Mouse (Mus musculus) urinary bladder, adult 2 months (tissue): ENCODE measurements around the gene Cfap57. TPM values are rescaled to one million over a fixed set of nuclear protein-coding genes. Genes with fewer than 3 reads are reported as not detected.
"Not testable (repeated sequence)": the region's sequence is repeated elsewhere in the genome, so short reads cannot be mapped to it uniquely, and the experiment has no call there.

Experiments used
- DNase-seq: peaks from one replicate; pipeline ENCODE4 v3.0.0; 2022; ENCODE audit warnings: low spot score
- polyA plus RNA-seq: library from polyadenylated mRNA; depleted of rRNA; stranded (reverse); fragments of >200 nt; gene quantifications from 2 replicates; pipeline ENCODE4 v1.2.3, GENCODE M21; 2012; rRNA removed

Cfap57 gene
- polyA plus RNA-seq, 1 experiment, result 0.08 TPM

- DNase-seq, result no peak
Observed at GRCm38 (mm10) chr4:118518208-118518607, 102.4 kb downstream of the Cfap57 start.

- DNase-seq, result no peak
Observed at GRCm38 (mm10) chr4:118517497-118518146, 103.0 kb downstream of the Cfap57 start.

GRCm38 (mm10) chr4:118516699-118517496, 103.7 kb downstream of the Cfap57 start:
- no peak for DNase-seq

- no peak for DNase-seq
Observed at GRCm38 (mm10) chr4:118509050-118509449, 111.5 kb downstream of the Cfap57 start.

- DNase-seq, result not testable (repeated sequence)
Observed at GRCm38 (mm10) chr4:118507171-118507570, 113.4 kb downstream of the Cfap57 start.

- DNase-seq, result no peak
Observed at GRCm38 (mm10) chr4:118505551-118505950, 115.0 kb downstream of the Cfap57 start.

Other genes with a start within 250 kb of the Cfap57 start
- 13.4 and 20.7 TPM in 2 replicates for gene Szt2, start 211.5 kb downstream of the Cfap57 start, polyA plus RNA-seq
- 61.8 and 80.6 TPM in 2 replicates for gene Med8, start 211.4 kb downstream of the Cfap57 start, polyA plus RNA-seq
- gene Elovl1, start 192.7 kb downstream of the Cfap57 start, polyA plus RNA-seq, result 167 and 193 TPM in 2 replicates
- gene Cdc20, start 183.4 kb downstream of the Cfap57 start, polyA plus RNA-seq, result 5.5 and 7.2 TPM in 2 replicates
- 0.06 TPM in 2 replicates for gene Mpl, start 163.3 kb downstream of the Cfap57 start, polyA plus RNA-seq
- gene Tie1, start 130.7 kb downstream of the Cfap57 start, polyA plus RNA-seq, result 21.7 and 25.1 TPM in 2 replicates
- gene 2610528J11Rik, start 93.8 kb downstream of the Cfap57 start, polyA plus RNA-seq, result 11.7 and 15.8 TPM in 2 replicates
- 10.7 and 15.5 TPM in 2 replicates for gene Tmem125, start 76.7 kb downstream of the Cfap57 start, polyA plus RNA-seq
- gene Ebna1bp2, start within 50 bp of the Cfap57 start, polyA plus RNA-seq, result 63.4 and 72.6 TPM in 2 replicates
- not detected in 2 replicates for gene Olfr62, start 38.2 kb upstream of the Cfap57 start, polyA plus RNA-seq
- gene Olfr1342, start 72.0 kb upstream of the Cfap57 start, polyA plus RNA-seq, result not detected in 2 replicates
- gene Olfr1341, start 82.7 kb upstream of the Cfap57 start, polyA plus RNA-seq, result not detected in 2 replicates
- gene Olfr1340, start 99.4 kb upstream of the Cfap57 start, polyA plus RNA-seq, result not detected in 2 replicates
- gene Olfr1339, start 111.4 kb upstream of the Cfap57 start, polyA plus RNA-seq, result not detected in 2 replicates
- gene Olfr1338, start 138.0 kb upstream of the Cfap57 start, polyA plus RNA-seq, result not detected in 2 replicates
- not detected in 2 replicates for gene Olfr1337, start 161.8 kb upstream of the Cfap57 start, polyA plus RNA-seq
- gene Olfr1335, start 189.2 kb upstream of the Cfap57 start, polyA plus RNA-seq, result not detected in 2 replicates
- gene Olfr1333, start 215.5 kb upstream of the Cfap57 start, polyA plus RNA-seq, result not detected in 2 replicates
- not detected in 2 replicates for gene Olfr1331, start 243.9 kb upstream of the Cfap57 start, polyA plus RNA-seq